Mouse (Mus musculus): ENCODE results near the gene Polr1c. TPM values are rescaled to one million over a fixed set of nuclear protein-coding genes. Genes with fewer than 3 reads are reported as not detected.

Gene Polr1c
- total and polyA plus RNA-seq, 2 experiments: 25.2 to 34.4 TPM

GRCm38 (mm10) chr17:46265502-46265901 is 17.6 kb upstream of the Polr1c start:
- H3K4me1 ChIP-seq (ENCODE audit: control insufficient read depth, insufficient read depth, low read length): peaks cover 12% of the 10 kb centered on the region
- H3K9ac ChIP-seq (ENCODE audit: low read depth, low read length): 0 out of 2 replicates have a peak overlapping the region, but pooled peaks have one; percentile 3
- no peak for TF ChIP-seq CTCF (IDR thresholded peaks at IDR 0.05; ENCODE audit: low read depth, low read length)
- no peak for TF ChIP-seq POLR2A (IDR thresholded peaks at IDR 0.05; ENCODE audit: extremely low read depth, insufficient read depth, low read length)
- 36% methylated on average over 12 of the region's 12 CpGs for WGBS
- H3K79me2 ChIP-seq (ENCODE audit: control insufficient read depth, insufficient read depth, low read length): no peaks in the 10 kb centered on the region
- peak; percentile 64 for DNase-seq (ENCODE audit: extremely low read depth, low read depth, low spot score)
- H3K4me3 ChIP-seq (ENCODE audit: insufficient read depth, low read depth, low read length): peak overlapping the region; percentile 14; the same call in 1 of the 2 replicates
- peak overlapping the region; percentile 79 for H3K27ac ChIP-seq (replicated peaks; ENCODE audit: insufficient read depth, low read depth, low read length)
- H3K36me3 ChIP-seq (ENCODE audit: control insufficient read depth, insufficient read depth, low read length): 0 out of 2 replicates have a peak, but pooled peaks cover 3% of the 10 kb centered on the region
- H3K27me3 ChIP-seq (ENCODE audit: control insufficient read depth, insufficient read depth, low read length): no peaks in the 10 kb centered on the region

GRCm38 (mm10) chr17:46262201-46262694 is 14.4 kb upstream of the Polr1c start:
- no peak for DNase-seq (ENCODE audit: extremely low read depth, low read depth, low spot score)
- 95% methylated on average over 5 of the region's 5 CpGs for WGBS
- Histone ChIP-seq H3K36me3 (ENCODE audit: control insufficient read depth, insufficient read depth, low read length) (0 out of 2 replicates have a peak, but pooled peaks cover 3% of the 10 kb centered on the region), H3K79me2 (ENCODE audit: control insufficient read depth, insufficient read depth, low read length) (no peaks in the 10 kb centered on the region), H3K4me3 (ENCODE audit: insufficient read depth, low read depth, low read length) (no peak overlapping the region), H3K4me1 (ENCODE audit: control insufficient read depth, insufficient read depth, low read length) (peaks cover 12% of the 10 kb centered on the region), H3K27me3 (ENCODE audit: control insufficient read depth, insufficient read depth, low read length) (no peaks in the 10 kb centered on the region), H3K27ac (replicated peaks; ENCODE audit: insufficient read depth, low read depth, low read length) (no peak overlapping the region), H3K9ac (ENCODE audit: low read depth, low read length) (no peak overlapping the region)
- TF ChIP-seq POLR2A (IDR thresholded peaks at IDR 0.05; ENCODE audit: extremely low read depth, insufficient read depth, low read length) (no peak), CTCF (IDR thresholded peaks at IDR 0.05; ENCODE audit: low read depth, low read length) (no peak)

GRCm38 (mm10) chr17:46259675-46260074 is 11.8 kb upstream of the Polr1c start:
- H3K27ac ChIP-seq (replicated peaks; ENCODE audit: insufficient read depth, low read depth, low read length): no peak overlapping the region
- H3K4me1 ChIP-seq (ENCODE audit: control insufficient read depth, insufficient read depth, low read length): peaks cover 1% of the 10 kb centered on the region; the same call in 1 of the 2 replicates
- no peak overlapping the region for H3K9ac ChIP-seq (ENCODE audit: low read depth, low read length)
- no peak overlapping the region for H3K4me3 ChIP-seq (ENCODE audit: insufficient read depth, low read depth, low read length)
- H3K79me2 ChIP-seq (ENCODE audit: control insufficient read depth, insufficient read depth, low read length): no peaks in the 10 kb centered on the region
- 88% methylated on average over 17 of the region's 17 CpGs for WGBS
- H3K36me3 ChIP-seq (ENCODE audit: control insufficient read depth, insufficient read depth, low read length): 0 out of 2 replicates have a peak, but pooled peaks cover 3% of the 10 kb centered on the region
- DNase-seq (ENCODE audit: extremely low read depth, low read depth, low spot score): no peak
- TF ChIP-seq CTCF (IDR thresholded peaks at IDR 0.05; ENCODE audit: low read depth, low read length): no peak
- TF ChIP-seq POLR2A (IDR thresholded peaks at IDR 0.05; ENCODE audit: extremely low read depth, insufficient read depth, low read length): no peak
- no peaks in the 10 kb centered on the region for H3K27me3 ChIP-seq (ENCODE audit: control insufficient read depth, insufficient read depth, low read length)

- no peak overlapping the region for H3K9ac ChIP-seq (ENCODE audit: low read depth, low read length)
- WGBS: 91% methylated on average over 30 of the region's 30 CpGs
- no peak overlapping the region for H3K27ac ChIP-seq (replicated peaks; ENCODE audit: insufficient read depth, low read depth, low read length)
- DNase-seq (ENCODE audit: extremely low read depth, low read depth, low spot score): no peak
- H3K36me3 ChIP-seq (ENCODE audit: control insufficient read depth, insufficient read depth, low read length): 0 out of 2 replicates have a peak, but pooled peaks cover 3% of the 10 kb centered on the region
- H3K4me1 ChIP-seq (ENCODE audit: control insufficient read depth, insufficient read depth, low read length): peaks cover 1% of the 10 kb centered on the region; the same call in 1 of the 2 replicates
- no peaks in the 10 kb centered on the region; the same call in 1 of the 2 replicates for H3K27me3 ChIP-seq (ENCODE audit: control insufficient read depth, insufficient read depth, low read length)
- no peak for TF ChIP-seq CTCF (IDR thresholded peaks at IDR 0.05; ENCODE audit: low read depth, low read length)
- TF ChIP-seq POLR2A (IDR thresholded peaks at IDR 0.05; ENCODE audit: extremely low read depth, insufficient read depth, low read length): no peak
- no peak overlapping the region for H3K4me3 ChIP-seq (ENCODE audit: insufficient read depth, low read depth, low read length)
- no peaks in the 10 kb centered on the region for H3K79me2 ChIP-seq (ENCODE audit: control insufficient read depth, insufficient read depth, low read length)
These were observed 10.6 kb upstream of the Polr1c start for GRCm38 (mm10) chr17:46258279-46259053.

DNA sequence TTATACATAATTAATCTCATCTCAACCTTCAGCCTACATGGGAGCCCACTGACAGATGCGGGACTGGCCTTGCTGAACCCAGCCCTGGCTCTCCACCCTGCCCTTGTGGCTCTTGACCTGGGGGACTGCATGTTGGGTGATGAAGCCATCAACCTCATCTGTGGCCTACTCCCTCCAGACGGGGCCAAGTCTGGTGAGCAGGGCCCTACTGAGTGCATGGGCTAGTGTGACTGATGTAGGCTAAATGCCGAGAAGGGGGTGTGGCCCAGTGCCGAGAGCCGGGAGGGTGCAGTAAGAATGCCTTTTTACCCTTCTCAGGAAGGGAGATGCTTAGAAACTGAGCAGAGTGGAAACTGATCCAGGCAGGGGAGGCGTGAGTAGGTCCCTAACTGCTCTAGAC is 7.3 kb upstream of the Polr1c start:
- Histone ChIP-seq H3K36me3 (ENCODE audit: control insufficient read depth, insufficient read depth, low read length) (no peaks in the 10 kb centered on the region), H3K27me3 (ENCODE audit: control insufficient read depth, insufficient read depth, low read length) (no peaks in the 10 kb centered on the region; the same call in 1 of the 2 replicates), H3K4me3 (ENCODE audit: insufficient read depth, low read depth, low read length) (no peak overlapping the region), H3K79me2 (ENCODE audit: control insufficient read depth, insufficient read depth, low read length) (no peaks in the 10 kb centered on the region), H3K4me1 (ENCODE audit: control insufficient read depth, insufficient read depth, low read length) (peaks cover 1% of the 10 kb centered on the region; the same call in 1 of the 2 replicates), H3K27ac (replicated peaks; ENCODE audit: insufficient read depth, low read depth, low read length) (no peak overlapping the region), H3K9ac (ENCODE audit: low read depth, low read length) (no peak overlapping the region)
- 46% methylated on average over 6 of the region's 6 CpGs for WGBS
- TF ChIP-seq CTCF (IDR thresholded peaks at IDR 0.05; ENCODE audit: low read depth, low read length) (no peak), POLR2A (IDR thresholded peaks at IDR 0.05; ENCODE audit: extremely low read depth, insufficient read depth, low read length) (no peak)
- no peak for DNase-seq (ENCODE audit: extremely low read depth, low read depth, low spot score)

Data from liver, adult 2 months (tissue).